Mouse (Mus musculus) myocyte (in vitro differentiated cells): ENCODE measurements around the gene Vsir.

Source experiments
- E2F4 ChIP-seq: IDR thresholded peaks from one replicate; pipeline ENCODE4 v1.6.1; 2011; ENCODE audit warnings: mild to moderate bottlenecking, control low read depth, moderate library complexity; ENCODE audit not compliant: insufficient read depth
- MAX ChIP-seq: IDR thresholded peaks from one replicate; pipeline ENCODE4 v1.6.1; 2011; ENCODE audit warnings: low read depth, mild to moderate bottlenecking, control low read depth
- POLR2A ChIP-seq: IDR thresholded peaks from one replicate; pipeline ENCODE4 v1.6.1; 2011; ENCODE audit warnings: low read depth, mild to moderate bottlenecking, control low read depth, moderate library complexity; ENCODE audit not compliant: insufficient read length
- POLR2AphosphoS2 ChIP-seq: IDR thresholded peaks from one replicate; pipeline ENCODE4 v1.6.1; 2011; ENCODE audit warnings: low read depth, control low read depth; ENCODE audit not compliant: insufficient read length
- TCF12 ChIP-seq: IDR thresholded peaks from one replicate; pipeline ENCODE4 v1.6.1; 2011; ENCODE audit warnings: mild to moderate bottlenecking, control low read depth; ENCODE audit not compliant: poor library complexity, insufficient read depth, severe bottlenecking

DNA sequence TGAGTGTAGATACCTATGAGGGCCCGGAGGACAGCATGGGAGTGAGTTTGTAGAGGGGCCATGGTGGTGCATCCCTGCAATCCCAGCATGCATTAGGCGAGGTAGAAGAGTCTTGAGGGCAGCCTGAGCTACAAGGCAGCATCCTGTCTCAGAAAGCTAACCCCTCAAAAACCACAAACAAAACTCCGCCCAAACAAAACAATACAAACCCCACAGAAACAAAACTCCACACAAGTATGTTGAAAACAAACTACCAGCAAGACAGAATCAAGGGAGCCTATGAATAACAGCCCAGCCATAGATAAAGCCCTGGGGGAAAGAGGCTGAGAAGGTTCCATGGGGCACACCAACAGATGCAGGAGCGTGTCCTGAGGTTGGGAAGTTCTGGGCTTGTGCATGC, 595 bp upstream of the Vsir start:
- TF ChIP-seq POLR2A (no peak), POLR2AphosphoS2 (no peak), TCF12 (no peak), MAX (no peak), E2F4 (no peak)
